Mouse (Mus musculus): ENCODE data around the gene Ephb3. TPM values are rescaled to one million over a fixed set of nuclear protein-coding genes. Genes with fewer than 3 reads are reported as not detected.
"Not testable (repeated sequence)": the region's sequence is repeated elsewhere in the genome, so short reads cannot be mapped to it uniquely, and the experiment has no call there.

Ephb3 gene
- 6.5 and 7.0 TPM in 2 replicates for polyA plus RNA-seq (2015; fragmentation: Nextera tagmentation; extraction: Ambion mirVana)

GRCm38 (mm10) chr16:21204367-21205092 is at the start of gene Ephb3:
Gene Ephb3, plus strand, starts transcription at chr16:21204755.
- peak within 1 kb of the TSS; percentile 32; the same call in 1 of the 2 replicates for H3K27ac ChIP-seq (ENCODE audit: low read length)
- peak; percentile 97 for ATAC-seq
- peak within 1 kb of the TSS; percentile 70 for H3K4me2 ChIP-seq (ENCODE audit: low read length)
- no peaks in the 10 kb centered on the region for H3K36me3 ChIP-seq (ENCODE audit: control insufficient read depth, insufficient read depth)
- peak within 1 kb of the TSS; percentile 66 for H3K9ac ChIP-seq (replicated peaks; ENCODE audit: low read depth, low read length)
- under 1% methylated on average over 51 of the region's 51 CpGs for WGBS
- peaks cover 9% of the 10 kb centered on the region for H3K4me1 ChIP-seq (replicated peaks; ENCODE audit: control insufficient read depth, insufficient read depth, low read length)
- peaks cover 8% of the 10 kb centered on the region; the same call in 1 of the 2 replicates for H3K27me3 ChIP-seq (replicated peaks; ENCODE audit: control insufficient read depth, insufficient read depth, low read length)
- H3K9me3 ChIP-seq (ENCODE audit: control insufficient read depth, low read length), result no peaks in the 10 kb centered on the region
- H3K4me3 ChIP-seq (replicated peaks; ENCODE audit: low read length), result peak within 1 kb of the TSS; percentile 67

DNA sequence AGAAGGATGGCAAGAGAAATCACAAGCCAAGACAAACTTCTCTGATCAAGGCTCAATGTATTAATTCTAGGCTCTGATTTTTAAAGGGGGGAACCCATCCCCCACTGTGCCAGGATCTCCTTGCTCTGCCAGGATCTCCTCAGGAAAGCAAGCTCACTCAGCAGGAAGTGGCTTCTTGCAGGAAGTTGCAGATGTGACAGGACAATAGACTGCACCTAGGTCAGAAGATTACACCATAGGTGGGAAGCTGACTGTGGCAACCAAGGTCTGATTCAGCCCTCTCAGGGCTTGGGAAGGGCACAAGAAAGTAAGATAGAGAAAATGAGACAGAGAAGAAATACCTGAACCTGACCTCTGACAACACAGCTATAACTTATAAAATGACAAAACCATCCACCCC is 48.3 kb upstream of the Ephb3 start:
- not testable (repeated sequence) for H3K36me3 ChIP-seq (ENCODE audit: control insufficient read depth, insufficient read depth); ATAC-seq; H3K4me3 ChIP-seq (replicated peaks; ENCODE audit: low read length); H3K27ac ChIP-seq (ENCODE audit: low read length); H3K4me2 ChIP-seq (ENCODE audit: low read length); H3K9me3 ChIP-seq (ENCODE audit: control insufficient read depth, low read length); H3K27me3 ChIP-seq (replicated peaks; ENCODE audit: control insufficient read depth, insufficient read depth, low read length); H3K4me1 ChIP-seq (replicated peaks; ENCODE audit: control insufficient read depth, insufficient read depth, low read length); H3K9ac ChIP-seq (replicated peaks; ENCODE audit: low read depth, low read length)

DNA sequence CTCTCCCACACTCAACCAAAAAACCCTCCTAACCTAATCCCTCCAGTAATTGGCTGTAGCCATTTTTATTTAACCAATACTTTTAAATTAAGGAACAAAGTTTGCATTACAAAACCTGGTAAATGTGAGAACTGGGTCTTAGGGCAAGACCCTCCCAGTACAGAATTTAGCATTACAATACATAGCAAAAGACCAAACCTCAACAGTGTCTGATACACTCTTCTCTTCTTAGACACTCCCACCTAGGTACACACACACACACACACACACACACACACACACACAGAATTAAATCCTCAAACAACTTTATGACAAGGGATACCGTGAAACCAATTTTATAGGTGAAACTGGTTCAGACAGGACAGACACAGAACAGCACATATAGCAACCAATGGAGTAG is 45.3 kb upstream of the Ephb3 start:
- not testable (repeated sequence) for H3K27ac ChIP-seq (ENCODE audit: low read length); H3K4me2 ChIP-seq (ENCODE audit: low read length); H3K27me3 ChIP-seq (replicated peaks; ENCODE audit: control insufficient read depth, insufficient read depth, low read length); H3K9me3 ChIP-seq (ENCODE audit: control insufficient read depth, low read length); H3K9ac ChIP-seq (replicated peaks; ENCODE audit: low read depth, low read length); H3K4me3 ChIP-seq (replicated peaks; ENCODE audit: low read length); H3K36me3 ChIP-seq (ENCODE audit: control insufficient read depth, insufficient read depth); H3K4me1 ChIP-seq (replicated peaks; ENCODE audit: control insufficient read depth, insufficient read depth, low read length); ATAC-seq
- WGBS, result 94% methylated on average over 1 of the region's 1 CpGs

GRCm38 (mm10) chr16:21163423-21163822 is 41.1 kb upstream of the Ephb3 start:
- H3K36me3 ChIP-seq (ENCODE audit: control insufficient read depth, insufficient read depth); H3K27ac ChIP-seq (ENCODE audit: low read length); H3K4me3 ChIP-seq (replicated peaks; ENCODE audit: low read length); H3K9ac ChIP-seq (replicated peaks; ENCODE audit: low read depth, low read length); H3K9me3 ChIP-seq (ENCODE audit: control insufficient read depth, low read length); H3K27me3 ChIP-seq (replicated peaks; ENCODE audit: control insufficient read depth, insufficient read depth, low read length); ATAC-seq; H3K4me2 ChIP-seq (ENCODE audit: low read length); H3K4me1 ChIP-seq (replicated peaks; ENCODE audit: control insufficient read depth, insufficient read depth, low read length): not testable (repeated sequence)
- WGBS, result 89% methylated on average over 3 of the region's 3 CpGs

- H3K9me3 ChIP-seq (ENCODE audit: control insufficient read depth, low read length); H3K4me3 ChIP-seq (replicated peaks; ENCODE audit: low read length); H3K4me2 ChIP-seq (ENCODE audit: low read length); H3K36me3 ChIP-seq (ENCODE audit: control insufficient read depth, insufficient read depth); H3K27ac ChIP-seq (ENCODE audit: low read length); H3K4me1 ChIP-seq (replicated peaks; ENCODE audit: control insufficient read depth, insufficient read depth, low read length); H3K27me3 ChIP-seq (replicated peaks; ENCODE audit: control insufficient read depth, insufficient read depth, low read length); H3K9ac ChIP-seq (replicated peaks; ENCODE audit: low read depth, low read length): not testable (repeated sequence)
- 19% methylated on average over 13 of the region's 19 CpGs for WGBS
- ATAC-seq, result peak; percentile 91
These were observed 39.0 kb upstream of the Ephb3 start for GRCm38 (mm10) chr16:21165343-21166220.

DNA sequence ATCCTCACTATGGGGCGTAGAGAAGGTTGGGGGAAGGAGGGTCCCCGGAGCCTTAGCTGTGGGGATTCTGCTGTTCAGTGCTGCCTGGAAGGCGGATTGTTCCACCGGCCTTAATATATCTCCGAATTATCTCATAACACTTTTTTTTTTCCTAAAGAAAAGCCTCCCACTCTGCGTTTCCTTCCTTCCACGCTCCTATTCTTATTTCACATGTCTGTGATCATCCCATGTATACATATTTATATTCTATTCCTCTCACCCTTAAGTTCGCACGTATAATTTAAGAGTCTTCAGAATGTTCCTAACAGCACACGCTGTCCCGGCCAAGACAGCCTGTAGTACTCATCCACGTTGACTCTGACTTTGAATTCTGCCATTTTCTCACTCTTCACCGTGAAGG is 35.8 kb upstream of the Ephb3 start:
- Histone ChIP-seq H3K27ac (ENCODE audit: low read length) (no peak overlapping the region), H3K27me3 (replicated peaks; ENCODE audit: control insufficient read depth, insufficient read depth, low read length) (no peaks in the 10 kb centered on the region), H3K36me3 (ENCODE audit: control insufficient read depth, insufficient read depth) (no peaks in the 10 kb centered on the region), H3K4me1 (replicated peaks; ENCODE audit: control insufficient read depth, insufficient read depth, low read length) (no peaks in the 10 kb centered on the region), H3K9ac (replicated peaks; ENCODE audit: low read depth, low read length) (no peak overlapping the region), H3K9me3 (ENCODE audit: control insufficient read depth, low read length) (no peaks in the 10 kb centered on the region), H3K4me2 (ENCODE audit: low read length) (no peak overlapping the region), H3K4me3 (replicated peaks; ENCODE audit: low read length) (no peak overlapping the region)
- no peak for ATAC-seq
- WGBS, result 88% methylated on average over 13 of the region's 13 CpGs

- Histone ChIP-seq H3K27ac (ENCODE audit: low read length) (no peak overlapping the region), H3K4me3 (replicated peaks; ENCODE audit: low read length) (no peak overlapping the region), H3K27me3 (replicated peaks; ENCODE audit: control insufficient read depth, insufficient read depth, low read length) (no peaks in the 10 kb centered on the region), H3K9me3 (ENCODE audit: control insufficient read depth, low read length) (no peaks in the 10 kb centered on the region), H3K4me1 (replicated peaks; ENCODE audit: control insufficient read depth, insufficient read depth, low read length) (no peaks in the 10 kb centered on the region), H3K36me3 (ENCODE audit: control insufficient read depth, insufficient read depth) (no peaks in the 10 kb centered on the region), H3K4me2 (ENCODE audit: low read length) (no peak overlapping the region), H3K9ac (replicated peaks; ENCODE audit: low read depth, low read length) (no peak overlapping the region)
- no peak for ATAC-seq
- no CpG with 5 or more reads among the region's 1 CpGs for WGBS
These were observed 29.3 kb upstream of the Ephb3 start for GRCm38 (mm10) chr16:21175236-21175635.

DNA sequence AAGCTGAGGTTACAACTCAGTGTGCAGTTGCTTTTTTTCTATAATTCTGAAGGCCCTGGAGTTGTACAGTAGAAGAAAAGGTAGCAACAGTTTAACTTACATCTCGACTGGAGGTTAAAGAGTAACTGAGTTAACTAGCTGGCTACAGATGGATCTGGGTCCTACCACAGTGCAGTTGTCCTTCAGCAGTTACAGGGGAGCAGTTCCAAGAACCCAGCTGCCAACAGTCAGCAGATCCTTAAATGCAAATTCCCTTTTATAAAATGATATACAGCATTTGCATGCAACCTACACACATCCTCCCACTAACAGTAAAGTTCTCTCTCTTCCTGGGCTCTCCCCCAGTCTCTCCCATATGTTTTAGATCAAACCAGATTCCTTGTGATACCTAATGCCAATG is 22.4 kb upstream of the Ephb3 start:
- Histone ChIP-seq H3K27ac (ENCODE audit: low read length) (no peak overlapping the region), H3K27me3 (replicated peaks; ENCODE audit: control insufficient read depth, insufficient read depth, low read length) (no peaks in the 10 kb centered on the region), H3K4me1 (replicated peaks; ENCODE audit: control insufficient read depth, insufficient read depth, low read length) (no peaks in the 10 kb centered on the region), H3K4me3 (replicated peaks; ENCODE audit: low read length) (no peak overlapping the region), H3K4me2 (ENCODE audit: low read length) (no peak overlapping the region), H3K9me3 (ENCODE audit: control insufficient read depth, low read length) (no peaks in the 10 kb centered on the region), H3K36me3 (ENCODE audit: control insufficient read depth, insufficient read depth) (no peaks in the 10 kb centered on the region), H3K9ac (replicated peaks; ENCODE audit: low read depth, low read length) (no peak overlapping the region)
- no peak for ATAC-seq
- WGBS, result 76% methylated on average over 1 of the region's 1 CpGs

DNA sequence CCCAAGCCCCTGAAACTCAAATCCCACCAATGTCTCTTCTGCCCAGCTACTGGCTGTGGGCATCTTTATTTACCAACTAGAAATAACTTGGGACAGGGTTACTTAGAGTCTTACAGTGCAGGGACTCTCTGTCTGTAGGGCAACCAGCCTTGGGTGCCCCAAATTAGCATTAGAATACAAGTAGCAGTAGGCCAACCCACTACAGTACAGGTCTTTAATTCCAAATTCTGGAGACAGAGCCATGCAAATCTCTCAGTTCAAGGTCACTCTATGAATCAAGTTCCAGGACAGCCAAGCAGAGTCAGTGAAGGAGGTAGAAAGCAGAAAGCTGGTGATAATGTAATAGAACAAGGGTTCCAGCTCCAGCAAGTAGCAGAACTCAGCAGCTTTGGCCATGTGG is 19.9 kb upstream of the Ephb3 start:
- no peak overlapping the region for H3K9ac ChIP-seq (replicated peaks; ENCODE audit: low read depth, low read length)
- H3K27ac ChIP-seq (ENCODE audit: low read length), result no peak overlapping the region

More for the DNA sequence above, 19.9 kb upstream of the Ephb3 start:
- no peaks in the 10 kb centered on the region for H3K4me1 ChIP-seq (replicated peaks; ENCODE audit: control insufficient read depth, insufficient read depth, low read length)
- no peak overlapping the region for H3K4me2 ChIP-seq (ENCODE audit: low read length)
- no peak overlapping the region for H3K4me3 ChIP-seq (replicated peaks; ENCODE audit: low read length)
- no peak for ATAC-seq
- no peaks in the 10 kb centered on the region for H3K27me3 ChIP-seq (replicated peaks; ENCODE audit: control insufficient read depth, insufficient read depth, low read length)
- no peaks in the 10 kb centered on the region for H3K9me3 ChIP-seq (ENCODE audit: control insufficient read depth, low read length)
- H3K36me3 ChIP-seq (ENCODE audit: control insufficient read depth, insufficient read depth), result no peaks in the 10 kb centered on the region
